Mouse (Mus musculus) E14TG2a.4 (cell line): Measurements from ENCODE around the gene Kat2a.
A peak's percentile ranks its signal among the peaks of the same experiment; 100 is the strongest.

Experiments used
- H3K27me3 ChIP-seq: 2 replicates; pipeline ENCODE4 v1.6.1; 2014; ENCODE audit warnings: low read length, control low read depth; ENCODE audit not compliant: insufficient read depth
- H3K36me3 ChIP-seq: 2 replicates; pipeline ENCODE4 v1.6.1; 2014; ENCODE audit warnings: low read length, control low read depth; ENCODE audit not compliant: insufficient read depth
- H3K4me1 ChIP-seq: replicated peaks from 2 replicates; pipeline ENCODE4 v1.6.1; 2014; ENCODE audit warnings: low read depth, low read length, control low read depth
- H3K4me3 ChIP-seq: replicated peaks from 2 replicates; pipeline ENCODE4 v1.5.1; 2014; ENCODE audit warnings: mild to moderate bottlenecking, low read length
- H3K9me3 ChIP-seq: 2 replicates; pipeline ENCODE4 v1.6.1; 2014; ENCODE audit warnings: low read length, control low read depth
- CTCF ChIP-seq: conservative IDR thresholded peaks from 2 replicates; pipeline ENCODE4 v1.5.1; 2014; ENCODE audit warnings: low read length
- NANOG ChIP-seq: IDR thresholded peaks from 2 replicates; pipeline ENCODE4 v1.6.1; 2014; ENCODE audit warnings: borderline replicate concordance, low read length, mixed read lengths
- POU5F1 ChIP-seq: IDR thresholded peaks from 2 replicates; pipeline ENCODE4 v1.6.1; 2014; ENCODE audit warnings: low read length, borderline replicate concordance

The Kat2a gene

GRCm38 (mm10) chr11:100738066-100738604 lies 25.9 kb upstream of the Kat2a start, which contains the start of gene Rab5c:
Rab5c (minus strand) TSS chr11:100738215.
- no peak for TF ChIP-seq POU5F1
- no peak for TF ChIP-seq CTCF
- no peak for TF ChIP-seq NANOG
- peaks cover 51% of the 10 kb centered on the region for H3K4me1 ChIP-seq

GRCm38 (mm10) chr11:100737105-100737733 lies 25.0 kb upstream of the Kat2a start:
- no peak for TF ChIP-seq POU5F1
- TF ChIP-seq NANOG: no peak
- TF ChIP-seq CTCF: no peak
- Histone ChIP-seq H3K9me3 (no peaks in the 10 kb centered on the region), H3K36me3 (peaks cover 36% of the 10 kb centered on the region), H3K4me3 (peak overlapping the region; percentile 100), H3K4me1 (peaks cover 60% of the 10 kb centered on the region), H3K27me3 (no peaks in the 10 kb centered on the region)

More at GRCm38 (mm10) chr11:100738066-100738604, 25.9 kb upstream of the Kat2a start, which contains the start of gene Rab5c:
- Histone ChIP-seq H3K36me3 (peaks cover 27% of the 10 kb centered on the region), H3K27me3 (no peaks in the 10 kb centered on the region), H3K9me3 (no peaks in the 10 kb centered on the region), H3K4me3 (peak within 1 kb of the TSS; percentile 100)

GRCm38 (mm10) chr11:100736746-100737080 lies 24.4 kb upstream of the Kat2a start:
- Histone ChIP-seq H3K36me3 (peaks cover 41% of the 10 kb centered on the region), H3K4me1 (peaks cover 65% of the 10 kb centered on the region), H3K27me3 (no peaks in the 10 kb centered on the region), H3K9me3 (no peaks in the 10 kb centered on the region), H3K4me3 (peak overlapping the region; percentile 100)
- TF ChIP-seq NANOG (no peak), POU5F1 (no peak), CTCF (no peak)

GRCm38 (mm10) chr11:100735954-100736745 lies 23.9 kb upstream of the Kat2a start:
- Histone ChIP-seq H3K4me1 (peaks cover 70% of the 10 kb centered on the region), H3K36me3 (peaks cover 47% of the 10 kb centered on the region)
- TF ChIP-seq POU5F1 (no peak), CTCF (no peak), NANOG (no peak)

GRCm38 (mm10) chr11:100735134-100735865 lies 23.0 kb upstream of the Kat2a start:
- peaks cover 79% of the 10 kb centered on the region for H3K4me1 ChIP-seq
- H3K36me3 ChIP-seq: peaks cover 55% of the 10 kb centered on the region
- TF ChIP-seq CTCF (no peak), NANOG (no peak), POU5F1 (no peak)
- peak overlapping the region; percentile 100; the same call in 1 of the 2 replicates for H3K4me3 ChIP-seq
- no peaks in the 10 kb centered on the region for H3K27me3 ChIP-seq
- H3K9me3 ChIP-seq: no peaks in the 10 kb centered on the region

More at GRCm38 (mm10) chr11:100735954-100736745, 23.9 kb upstream of the Kat2a start:
- Histone ChIP-seq H3K4me3 (peak overlapping the region; percentile 100), H3K27me3 (no peaks in the 10 kb centered on the region), H3K9me3 (no peaks in the 10 kb centered on the region)

- H3K27me3 ChIP-seq: no peaks in the 10 kb centered on the region
- TF ChIP-seq NANOG (no peak), POU5F1 (no peak), CTCF (no peak)
- H3K4me1 ChIP-seq: peaks cover 90% of the 10 kb centered on the region
- H3K9me3 ChIP-seq: no peaks in the 10 kb centered on the region
- no peak overlapping the region for H3K4me3 ChIP-seq
- peaks cover 77% of the 10 kb centered on the region for H3K36me3 ChIP-seq
Observed at GRCm38 (mm10) chr11:100730477-100731205, 18.4 kb upstream of the Kat2a start.

GRCm38 (mm10) chr11:100729976-100730375 lies 17.7 kb upstream of the Kat2a start:
- H3K4me3 ChIP-seq: no peak overlapping the region

More at GRCm38 (mm10) chr11:100729976-100730375, 17.7 kb upstream of the Kat2a start:
- TF ChIP-seq POU5F1 (no peak), NANOG (no peak), CTCF (no peak)
- Histone ChIP-seq H3K27me3 (no peaks in the 10 kb centered on the region), H3K9me3 (no peaks in the 10 kb centered on the region), H3K4me1 (peaks cover 90% of the 10 kb centered on the region), H3K36me3 (peaks cover 77% of the 10 kb centered on the region)
